Mouse (Mus musculus) heart, postnatal 14 days (tissue): ENCODE data around the gene 1810065E05Rik. TPM values are rescaled to one million over a fixed set of nuclear protein-coding genes. Genes with fewer than 3 reads are reported as not detected.

Experiments
- DNase-seq, 2 experiments: peaks; one replicate each; pipeline ENCODE4 v3.0.0; 2021 to 2022
- intact Hi-C: fragments of 180-260 bp; cut with DNase I; formaldehyde crosslinking; loops from one replicate; pipeline ENCODE4 v1.15.1; 2025
- long read RNA-seq, 2 experiments: library from polyadenylated mRNA; stranded (forward); transcript quantifications; one replicate each; pipeline ENCODE4 v2.0.0; 2021
- total RNA-seq, 2 experiments: library from RNA; stranded (reverse); gene quantifications; 2 replicates each; pipeline ENCODE4 v1.2.3; 2021

Gene 1810065E05Rik
- total RNA-seq, result not detected
- long read RNA-seq, experiment 1, result 0 reads
- long read RNA-seq, experiment 2, result 0 reads

DNA sequence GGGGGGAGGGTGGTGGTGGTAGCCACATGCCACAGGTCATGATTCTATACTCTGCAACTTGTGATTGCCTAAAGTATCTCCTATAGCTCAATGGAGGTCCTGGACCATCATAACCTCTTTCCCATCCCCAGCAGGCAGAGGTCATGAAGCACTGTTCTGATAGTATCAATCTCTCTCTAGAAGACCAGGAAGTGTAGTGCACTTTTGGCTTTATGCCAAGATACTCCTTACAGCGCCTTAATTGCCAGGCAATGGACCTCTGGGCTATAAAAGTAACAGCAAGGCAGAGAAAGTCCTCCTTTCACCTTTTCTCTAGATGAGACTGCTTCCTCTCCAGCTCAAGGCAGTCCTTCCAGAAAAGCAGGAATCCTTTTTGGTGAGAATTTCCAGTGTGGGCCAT is at the start of gene 1810065E05Rik:
Gene 1810065E05Rik (plus strand): TSS at position 297 of the 400 bp plus-strand sequence.
- no peak for DNase-seq
- intact Hi-C loops, result no loop called here

DNA sequence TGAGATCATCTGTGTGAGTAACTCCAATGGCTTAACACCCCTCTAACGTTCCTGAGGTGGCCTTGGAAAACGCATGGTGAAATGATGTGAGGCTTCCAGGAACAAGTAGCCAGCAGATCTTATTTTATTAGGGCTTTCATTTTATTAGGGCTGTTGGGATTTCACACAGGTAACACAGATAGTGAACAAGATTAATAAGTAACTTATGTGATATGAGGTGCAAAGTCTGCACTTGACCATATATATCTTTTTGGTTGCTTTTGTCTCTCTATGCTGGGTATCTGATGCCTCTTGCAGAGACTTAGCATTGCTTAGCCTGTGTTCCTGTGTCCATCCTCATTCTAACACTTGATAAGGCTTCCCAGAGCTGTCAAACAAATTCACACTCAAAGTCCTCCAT is 43.6 kb upstream of the 1810065E05Rik start:
- intact Hi-C loops, result no loop called here
- no peak for DNase-seq

DNA sequence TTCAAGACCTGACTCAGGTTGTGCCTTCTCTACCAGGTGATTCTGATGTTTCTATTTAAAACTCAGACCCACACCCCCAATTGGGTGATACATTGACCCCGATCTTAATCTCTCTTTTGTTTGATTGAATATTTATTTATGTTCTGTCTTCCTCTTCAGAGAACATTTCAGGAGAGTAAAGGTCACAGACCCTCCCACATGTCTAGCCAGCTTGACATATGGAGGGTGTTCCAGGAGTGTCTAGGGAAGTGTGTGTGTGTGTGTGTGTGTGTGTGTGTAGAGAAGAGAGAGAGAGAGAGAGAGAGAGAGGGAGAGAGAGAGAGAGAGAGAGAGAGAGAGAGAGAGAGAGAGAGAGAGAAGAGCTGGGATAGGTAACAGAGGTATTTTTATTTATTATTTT is 43.2 kb upstream of the 1810065E05Rik start:
- DNase-seq, result no peak
- intact Hi-C loops, result no loop called here

DNA sequence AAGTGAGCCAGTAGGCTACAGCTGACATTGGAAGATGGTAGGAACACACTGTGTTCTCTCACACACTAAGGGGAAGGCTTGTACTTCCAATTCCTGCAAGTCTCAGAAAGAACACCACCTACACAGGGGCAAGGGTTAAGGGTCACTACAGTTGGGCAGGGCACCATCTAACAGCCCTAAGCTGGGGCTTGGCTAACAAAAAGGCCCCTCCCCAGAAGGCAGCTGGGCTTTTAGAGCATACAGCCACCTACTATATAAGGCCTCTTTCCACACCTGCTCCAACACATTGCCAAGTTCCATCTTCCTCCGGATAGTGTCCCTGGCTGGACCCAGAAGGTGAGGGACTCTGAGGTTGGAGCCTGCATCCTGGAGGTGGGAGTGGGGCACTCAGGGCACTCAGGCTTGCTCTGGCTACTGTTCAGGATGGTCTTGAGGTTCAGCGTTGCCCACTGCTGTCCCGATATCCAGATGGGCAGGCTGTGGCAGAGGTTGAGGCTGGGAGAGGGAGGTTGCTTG is 42.1 kb upstream of the 1810065E05Rik start, which contains the start of gene Lypd8:
Gene Lypd8 (plus strand): TSS at position 281 of the 516 bp plus-strand sequence.
- intact Hi-C loops, result no loop called here
- DNase-seq, result no peak

DNA sequence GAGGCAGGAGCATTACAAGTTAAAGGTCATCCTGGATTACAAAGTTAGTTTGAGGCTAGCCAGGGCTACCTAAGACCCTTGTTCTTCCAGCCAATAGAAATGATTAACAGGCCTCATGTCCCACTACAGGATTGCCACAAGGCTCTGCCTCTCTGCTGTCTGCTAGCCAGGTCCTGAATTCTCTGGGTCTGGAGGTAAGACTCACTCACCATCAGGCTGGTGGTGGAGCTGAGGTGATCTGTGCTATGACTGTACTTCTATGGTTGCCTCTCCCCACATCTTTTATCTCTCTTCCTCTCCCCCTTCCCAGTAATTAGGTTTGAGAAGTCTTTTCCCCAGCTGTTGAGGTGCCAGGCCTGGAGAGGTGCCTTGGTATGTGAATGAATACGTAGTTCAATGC is 41.4 kb upstream of the 1810065E05Rik start:
- intact Hi-C loops, result no loop called here
- no peak for DNase-seq

DNA sequence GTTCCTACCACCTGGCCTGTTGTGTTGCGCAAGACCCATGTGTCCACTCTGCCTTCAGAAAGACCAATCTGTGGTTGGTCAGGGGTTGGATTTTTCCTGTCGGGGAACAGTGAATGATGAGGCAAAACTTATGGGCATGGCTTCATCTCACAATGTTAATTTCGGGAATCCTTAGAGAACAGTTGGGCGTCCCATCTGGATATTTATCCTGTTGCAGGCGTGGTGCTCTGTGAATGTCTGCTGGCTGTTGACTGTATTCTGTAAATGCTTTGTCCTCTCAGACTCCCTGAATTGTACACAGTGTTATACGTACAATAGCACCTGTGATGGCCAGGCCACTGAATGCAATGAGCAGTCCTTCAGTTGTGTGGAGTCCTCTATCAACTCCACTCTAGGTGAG is 38.4 kb upstream of the 1810065E05Rik start:
- intact Hi-C loops, result no loop called here
- DNase-seq, result no peak

DNA sequence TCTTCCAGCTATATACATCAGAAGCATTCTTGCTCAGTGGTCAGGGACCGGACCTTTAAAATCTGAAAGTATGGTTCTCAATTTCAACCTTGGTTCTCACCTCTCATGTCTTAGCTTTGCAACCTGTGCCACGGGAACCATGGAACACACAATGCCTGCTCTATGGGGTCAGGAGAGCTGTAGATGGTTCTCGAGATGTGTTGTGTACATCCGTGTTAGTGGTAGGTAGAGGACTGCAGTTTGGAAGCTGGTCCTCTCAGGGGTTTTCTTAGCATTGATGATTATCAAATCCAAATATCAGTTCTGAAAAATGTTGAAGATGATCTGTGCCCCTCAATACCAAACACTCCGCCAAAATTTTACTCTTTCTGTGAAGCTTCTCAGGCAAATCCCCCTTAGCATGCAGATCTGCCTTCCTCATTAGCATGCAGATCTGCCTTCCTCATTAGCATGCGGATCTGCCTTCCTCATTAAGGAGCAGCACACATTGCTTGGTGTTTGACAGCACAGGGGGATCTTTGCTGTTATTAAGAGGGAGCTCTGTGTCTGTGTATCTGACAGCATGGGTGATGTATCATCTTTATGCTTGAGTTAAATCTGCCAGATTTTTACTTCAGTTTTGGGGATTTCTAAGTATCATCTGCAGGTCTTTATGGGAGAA is 20.8 kb upstream of the 1810065E05Rik start:
- DNase-seq, result no peak

DNA sequence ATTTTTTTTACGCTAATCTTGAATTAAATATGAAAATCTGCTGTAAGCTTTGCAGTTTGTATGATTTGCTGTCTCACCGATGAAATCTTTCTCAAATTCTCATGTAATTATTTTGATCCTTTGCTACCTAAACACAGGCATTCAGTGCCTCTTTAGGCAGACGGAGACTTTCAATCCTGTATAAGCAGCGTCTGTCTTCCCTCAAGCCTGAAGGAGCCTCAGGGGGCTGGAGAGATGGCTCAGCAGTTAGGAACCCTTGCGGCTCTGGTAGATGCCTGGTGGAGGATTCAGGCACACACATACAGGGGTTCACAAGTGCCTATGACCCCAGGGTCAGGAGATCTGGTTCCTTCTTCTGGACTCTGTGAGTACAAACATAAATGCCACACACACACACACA is 20.3 kb upstream of the 1810065E05Rik start:
- intact Hi-C loops, result loop anchor here (5.0 kb wide), 3 partner anchors 98 to 187 kb away; partner anchors contain the start of gene Olfr331

More for the DNA sequence above, 20.8 kb upstream of the 1810065E05Rik start:
- intact Hi-C loops, result loop anchor here (5.0 kb wide), 3 partner anchors 98 to 187 kb away; partner anchors contain the start of gene Olfr331

DNA sequence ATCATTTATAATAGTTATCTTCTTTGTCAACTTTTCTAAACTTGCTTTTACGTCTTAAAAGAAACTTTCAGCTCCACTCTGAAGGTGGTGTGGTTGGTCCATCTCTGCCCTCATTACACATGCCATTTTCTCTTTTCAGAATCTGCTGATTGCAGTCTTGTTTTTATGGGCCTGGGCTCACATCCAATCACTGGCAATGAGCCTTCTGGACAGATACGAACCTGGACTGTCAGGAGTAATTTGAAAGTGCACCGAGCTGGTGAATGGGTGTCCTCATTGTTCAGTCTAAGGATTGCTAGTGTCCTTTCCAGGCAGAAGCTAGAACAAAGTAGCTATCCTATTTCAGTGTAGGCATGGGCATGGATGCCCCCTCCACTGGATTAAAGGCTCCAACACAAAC is 12.8 kb upstream of the 1810065E05Rik start:
- intact Hi-C loops, result no loop called here
- DNase-seq, result no peak

More for the DNA sequence above, 20.3 kb upstream of the 1810065E05Rik start:
- DNase-seq, result no peak

DNA sequence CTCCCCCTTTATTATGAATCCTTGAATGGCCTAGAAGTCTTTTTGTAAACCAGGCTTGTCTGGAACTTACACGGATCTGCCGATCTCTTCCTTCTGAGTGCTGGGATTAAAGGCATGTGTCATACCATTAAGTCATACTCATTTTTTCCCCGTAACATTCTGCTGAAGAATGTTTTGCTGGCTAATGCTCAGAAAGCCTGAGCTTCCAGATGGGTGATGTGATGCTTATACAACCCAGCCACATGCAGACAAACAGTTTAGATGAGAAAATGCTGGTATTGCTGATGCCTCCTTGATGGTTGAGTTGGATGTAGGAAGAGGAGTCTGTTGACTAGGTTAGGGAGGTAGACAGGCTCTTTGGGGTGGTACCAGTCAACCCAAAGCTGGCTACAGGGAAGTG is 2.6 kb upstream of the 1810065E05Rik start:
- peak in 1 of 2 experiments; percentile 14 for DNase-seq

DNA sequence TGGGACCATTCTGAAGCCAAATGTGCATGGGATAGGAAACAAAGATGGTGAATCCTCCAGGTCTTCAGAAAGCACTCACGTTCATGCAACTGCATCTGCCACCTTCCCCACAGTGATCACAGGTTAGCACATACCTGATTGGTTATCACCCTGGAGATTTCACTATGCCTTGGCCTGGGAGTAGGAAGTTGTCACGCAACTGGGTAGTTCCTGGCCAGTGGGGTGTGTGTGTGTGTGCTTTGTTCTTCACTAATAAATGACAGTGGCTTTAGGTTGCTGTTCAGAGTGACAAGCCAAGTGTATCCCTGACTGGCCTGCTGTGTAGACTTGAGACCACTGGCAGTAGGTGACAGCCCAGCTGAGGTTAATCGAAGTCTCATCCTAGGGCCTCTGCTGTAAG is 11.3 kb downstream of the 1810065E05Rik start, which contains the start of gene Gm12253:
Gene Gm12253 (plus strand): TSS at position 301 of the 400 bp plus-strand sequence.
- intact Hi-C loops, result no loop called here
- DNase-seq, result no peak

More for the DNA sequence above, 2.6 kb upstream of the 1810065E05Rik start:
- intact Hi-C loops, result no loop called here

DNA sequence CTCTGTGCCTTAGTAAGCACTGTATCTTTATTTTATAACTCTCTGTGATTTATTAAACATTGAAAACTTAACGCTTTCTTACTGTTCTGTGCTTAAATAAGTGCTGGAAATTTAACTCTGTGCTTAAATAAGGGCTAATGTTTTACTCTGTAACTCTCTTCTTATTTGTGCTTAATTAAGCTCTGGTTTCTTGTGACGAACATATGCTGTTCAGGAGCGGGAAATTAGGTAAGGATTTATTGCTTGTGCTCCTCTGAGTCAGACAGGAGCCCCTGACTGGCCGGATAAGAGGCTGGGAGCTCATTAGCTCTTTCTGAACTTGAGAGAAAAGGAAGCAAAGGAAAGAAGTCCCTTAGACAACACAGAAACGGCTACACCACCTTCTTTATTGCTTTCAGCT is 17.0 kb downstream of the 1810065E05Rik start:
- intact Hi-C loops, result no loop called here
- no peak for DNase-seq

DNA sequence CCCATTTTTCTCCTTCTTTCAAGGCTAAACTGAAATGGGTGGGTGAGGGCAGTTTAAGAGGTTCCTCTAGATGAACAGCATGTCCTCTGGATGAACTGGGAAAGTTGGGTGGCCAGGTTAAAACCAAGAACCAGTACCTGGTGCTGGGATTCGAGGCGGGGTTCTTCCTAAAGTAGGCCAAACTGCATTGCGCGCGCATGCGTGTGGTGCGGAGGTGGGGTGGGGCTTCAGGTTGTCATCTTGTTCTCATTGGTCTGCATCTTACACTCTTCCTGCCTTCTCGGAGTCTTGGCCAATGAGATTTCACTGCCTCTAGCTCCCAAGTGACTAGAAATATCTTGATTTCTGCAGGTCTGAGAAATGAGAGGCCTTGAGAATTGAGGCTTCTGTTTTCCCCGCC is 31.8 kb downstream of the 1810065E05Rik start, which contains the start of gene Lypd9:
Gene Lypd9 (minus strand): TSS at position 165 of the 400 bp plus-strand sequence.
- no peak for DNase-seq
- intact Hi-C loops, result no loop called here

DNA sequence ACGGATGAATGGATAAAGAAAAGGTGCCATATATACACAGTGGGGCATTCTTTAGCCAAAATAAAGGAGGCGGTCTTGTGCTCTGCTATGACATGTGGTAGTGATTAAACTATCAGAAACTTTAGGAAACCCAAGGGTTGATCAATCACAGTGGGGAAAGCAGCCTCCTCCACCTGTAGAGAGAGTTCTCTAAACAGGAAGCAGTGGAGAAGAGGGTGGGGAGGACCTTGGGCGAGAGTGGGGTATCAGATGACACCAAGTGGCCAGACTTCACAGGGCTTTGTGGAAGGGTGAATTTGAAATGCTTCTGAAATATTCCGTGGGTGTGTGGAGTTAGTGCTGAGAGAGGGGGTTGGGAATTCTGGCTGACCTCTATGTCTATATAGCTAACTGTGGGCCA is 32.7 kb downstream of the 1810065E05Rik start:
- intact Hi-C loops, result no loop called here
- DNase-seq, result no peak

DNA sequence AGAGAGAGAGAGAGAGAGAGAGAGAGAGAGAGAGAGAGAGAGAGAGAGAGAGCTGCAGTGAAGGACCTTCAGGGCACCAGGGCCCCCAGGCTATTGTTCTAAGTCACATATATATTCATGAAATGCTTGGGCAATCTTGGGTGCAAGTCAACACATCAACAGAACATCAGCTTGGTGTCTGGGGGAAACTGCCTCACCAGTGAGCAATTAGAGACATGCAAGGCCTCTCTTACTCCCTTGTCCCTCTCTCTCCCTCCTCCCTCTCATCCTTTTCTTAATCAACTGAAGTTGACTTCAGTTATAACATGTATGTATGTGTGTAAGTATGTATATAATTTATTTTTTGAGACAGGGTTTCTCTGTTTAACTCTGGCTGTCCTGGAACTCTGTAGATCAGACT is 41.3 kb downstream of the 1810065E05Rik start, which contains the start of gene Olfr30:
Gene Olfr30 (minus strand): TSS at position 101 of the 400 bp plus-strand sequence.
- DNase-seq, result no peak
- intact Hi-C loops, result no loop called here

Other genes with a start within 250 kb of the 1810065E05Rik start
- 10 to 100 TPM; 47.1 to 49.9 TPM for gene Mrpl22, start 249.4 kb upstream of the 1810065E05Rik start, total RNA-seq
- gene Igtp, start 221.6 kb upstream of the 1810065E05Rik start, total RNA-seq, result 1 to 10 TPM; 3.8 to 4.8 TPM
- gene Irgm2, start 221.5 kb upstream of the 1810065E05Rik start, total RNA-seq, result 1 to 10 TPM; 6.9 to 7.0 TPM
- not detected for gene 4930438A08Rik, start 146.3 kb upstream of the 1810065E05Rik start, total RNA-seq
- 1 to 10 TPM; 3.9 to 4.7 TPM for gene Zfp692, start 114.0 kb upstream of the 1810065E05Rik start, total RNA-seq
- gene Zfp672, start 90.8 kb upstream of the 1810065E05Rik start, total RNA-seq, result 10 to 100 TPM; 48.9 to 53.1 TPM
- 10 to 100 TPM; 45.6 to 49.5 TPM for gene Sh3bp5l, start 90.4 kb upstream of the 1810065E05Rik start, total RNA-seq
- not detected for gene Lypd8, start 42.1 kb upstream of the 1810065E05Rik start, total RNA-seq
- not detected for gene Gm12253, start 11.4 kb downstream of the 1810065E05Rik start, total RNA-seq
- not detected for gene Lypd9, start 31.8 kb downstream of the 1810065E05Rik start, total RNA-seq
- not detected for gene Olfr30, start 41.2 kb downstream of the 1810065E05Rik start, total RNA-seq
- gene Olfr332, start 71.4 kb downstream of the 1810065E05Rik start, total RNA-seq, result not detected
- not detected for gene Olfr331, start 81.5 kb downstream of the 1810065E05Rik start, total RNA-seq
- gene Olfr330, start 113.7 kb downstream of the 1810065E05Rik start, total RNA-seq, result not detected
- not detected for gene Olfr329-ps, start 125.3 kb downstream of the 1810065E05Rik start, total RNA-seq
- gene Olfr328, start 134.5 kb downstream of the 1810065E05Rik start, total RNA-seq, result under 1 TPM; 0.10 to 0.12 TPM
- gene Olfr224, start 149.4 kb downstream of the 1810065E05Rik start, total RNA-seq, result not detected
- gene Olfr325, start 156.6 kb downstream of the 1810065E05Rik start, total RNA-seq, result not detected
- not detected for gene Olfr324, start 174.0 kb downstream of the 1810065E05Rik start, total RNA-seq
- gene 2210407C18Rik, start 195.0 kb downstream of the 1810065E05Rik start, total RNA-seq, result 10 to 100 TPM in 1 of 2 experiments, 1 to 10 TPM in 1; 7.4 to 10.7 TPM
- not detected for gene Olfr323, start 209.4 kb downstream of the 1810065E05Rik start, total RNA-seq
- gene Trim58, start 219.4 kb downstream of the 1810065E05Rik start, total RNA-seq, result under 1 TPM in 1 of 2 experiments, not detected in 1; 0.17 TPM
- not detected for gene Olfr322, start 237.7 kb downstream of the 1810065E05Rik start, total RNA-seq